Mouse (Mus musculus) hindbrain, embryonic 11.5 days (tissue): ENCODE data around the gene Rtn4r. TPM values are rescaled to one million over a fixed set of nuclear protein-coding genes. Genes with fewer than 3 reads are reported as not detected.

Source experiments
- ATAC-seq: fragments of 200-750 bp; cut with Nextera tagmentation; 2 replicates; pipeline ENCODE4 v1.8.0; 2017; ENCODE audit warnings: mild to moderate bottlenecking, moderate TSS enrichment, moderate library complexity; ENCODE audit not compliant: low FRiP score
- DNase-seq: peaks from one replicate; pipeline ENCODE4 v3.0.0-alpha.2; 2015; ENCODE audit warnings: low spot score
- H3K27ac ChIP-seq: fragments of 300-500 bp; sonication (generic); 2 replicates; pipeline ENCODE4 v1.5.1; 2014; ENCODE audit warnings: mild to moderate bottlenecking, low read depth, low read length
- H3K27me3 ChIP-seq: fragments of 300-500 bp; sonication (generic); 2 replicates; pipeline ENCODE4 v1.6.1; 2014; ENCODE audit warnings: mild to moderate bottlenecking, low read length, moderate library complexity, mixed read lengths; ENCODE audit not compliant: control insufficient read depth, insufficient read depth
- H3K36me3 ChIP-seq: fragments of 300-500 bp; sonication (generic); 2 replicates; pipeline ENCODE4 v1.6.1; 2014; ENCODE audit warnings: mild to moderate bottlenecking, low read length, moderate library complexity, mixed read lengths; ENCODE audit not compliant: control insufficient read depth, insufficient read depth
- H3K4me1 ChIP-seq: fragments of 300-500 bp; sonication (generic); replicated peaks from 2 replicates; pipeline ENCODE4 v1.6.1; 2014; ENCODE audit warnings: low read length, mixed read lengths; ENCODE audit not compliant: control insufficient read depth, insufficient read depth
- H3K4me2 ChIP-seq: fragments of 300-500 bp; sonication (generic); replicated peaks from 2 replicates; pipeline ENCODE4 v1.6.1; 2014; ENCODE audit warnings: mild to moderate bottlenecking, low read depth, low read length
- H3K4me3 ChIP-seq: fragments of 300-500 bp; sonication (generic); 2 replicates; pipeline ENCODE4 v1.5.1; 2014; ENCODE audit warnings: low read depth, low read length
- H3K9ac ChIP-seq: fragments of 300-500 bp; sonication (generic); 2 replicates; pipeline ENCODE4 v1.6.1; 2014; ENCODE audit warnings: low read depth, low read length
- H3K9me3 ChIP-seq: fragments of 300-500 bp; sonication (generic); 2 replicates; pipeline ENCODE4 v1.6.1; 2016; ENCODE audit warnings: low read length; ENCODE audit not compliant: control insufficient read depth
- WGBS: fragments of 180-500 bp; shearing (Covaris S2); extraction: QIAGEN DNeasy Blood & Tissue Kit; methylation state at CpG from one replicate; pipeline ENCODE4 v1.1.7; 2014; 5-methylcytosine and 5-hydroxymethylcytosine counted together
- polyA plus RNA-seq: library from polyadenylated mRNA; unstranded; fragments of >200 nt; fragmentation: Nextera tagmentation; extraction: Ambion mirVana; gene quantifications from 2 replicates; pipeline ENCODE4 v1.2.1, GENCODE M21; 2014

Rtn4r gene
- 3.3 and 3.4 TPM in 2 replicates for polyA plus RNA-seq

- DNase-seq: peak; percentile 81
- Histone ChIP-seq H3K4me2 (peak within 1 kb of the TSS; percentile 99), H3K27me3 (peaks cover 32% of the 10 kb centered on the region), H3K36me3 (no peaks in the 10 kb centered on the region), H3K4me3 (peak within 1 kb of the TSS; percentile 54), H3K4me1 (peaks cover 6% of the 10 kb centered on the region; the same call in 1 of the 2 replicates), H3K27ac (peak within 1 kb of the TSS; percentile 45; the same call in 1 of the 2 replicates), H3K9me3 (no peaks in the 10 kb centered on the region), H3K9ac (peak within 1 kb of the TSS; percentile 79)
- peak; percentile 81 for ATAC-seq
- 2% methylated on average over 49 of the region's 96 CpGs for WGBS
These were observed at the start of gene Rtn4r for GRCm38 (mm10) chr16:18127241-18127861. Rtn4r (plus strand) TSS chr16:18127642.

GRCm38 (mm10) chr16:18078314-18079015, 49.0 kb upstream of the Rtn4r start:
- Histone ChIP-seq H3K4me3 (no peak overlapping the region), H3K27me3 (no peaks in the 10 kb centered on the region), H3K36me3 (no peaks in the 10 kb centered on the region), H3K4me2 (no peak overlapping the region), H3K9me3 (no peaks in the 10 kb centered on the region), H3K9ac (no peak overlapping the region), H3K4me1 (no peaks in the 10 kb centered on the region), H3K27ac (no peak overlapping the region)
- ATAC-seq (no peak), DNase-seq (no peak)
- WGBS: 86% methylated on average over 5 of the region's 5 CpGs

- Histone ChIP-seq H3K27ac (no peak overlapping the region), H3K4me3 (no peak overlapping the region), H3K4me1 (no peaks in the 10 kb centered on the region), H3K9ac (no peak overlapping the region), H3K9me3 (no peaks in the 10 kb centered on the region), H3K27me3 (no peaks in the 10 kb centered on the region), H3K4me2 (no peak overlapping the region), H3K36me3 (no peaks in the 10 kb centered on the region)
- 86% methylated on average over 2 of the region's 2 CpGs for WGBS
- DNase-seq (no peak), ATAC-seq (no peak)
These were observed 48.1 kb upstream of the Rtn4r start for GRCm38 (mm10) chr16:18079300-18079699.

- H3K4me1 ChIP-seq: no peaks in the 10 kb centered on the region
- WGBS: 83% methylated on average over 7 of the region's 7 CpGs
These were observed 47.3 kb upstream of the Rtn4r start for GRCm38 (mm10) chr16:18080171-18080570.

GRCm38 (mm10) chr16:18081149-18081827, 46.2 kb upstream of the Rtn4r start:
- WGBS: 88% methylated on average over 10 of the region's 10 CpGs
- H3K27ac ChIP-seq: no peak overlapping the region
- H3K4me2 ChIP-seq: no peak overlapping the region
- H3K27me3 ChIP-seq: no peaks in the 10 kb centered on the region
- H3K9me3 ChIP-seq: no peaks in the 10 kb centered on the region
- no peak overlapping the region for H3K4me3 ChIP-seq
- ATAC-seq (no peak), DNase-seq (no peak)
- H3K9ac ChIP-seq: no peak overlapping the region
- no peaks in the 10 kb centered on the region for H3K4me1 ChIP-seq
- H3K36me3 ChIP-seq: no peaks in the 10 kb centered on the region

More at GRCm38 (mm10) chr16:18080171-18080570, 47.3 kb upstream of the Rtn4r start:
- Histone ChIP-seq H3K4me2 (no peak overlapping the region), H3K4me3 (no peak overlapping the region), H3K36me3 (no peaks in the 10 kb centered on the region), H3K27me3 (no peaks in the 10 kb centered on the region), H3K9ac (no peak overlapping the region), H3K27ac (no peak overlapping the region), H3K9me3 (no peaks in the 10 kb centered on the region)
- no peak for ATAC-seq
- DNase-seq: no peak

GRCm38 (mm10) chr16:18082291-18082690, 45.2 kb upstream of the Rtn4r start:
- H3K27me3 ChIP-seq: no peaks in the 10 kb centered on the region
- H3K27ac ChIP-seq: no peak overlapping the region
- DNase-seq (no peak), ATAC-seq (no peak)
- H3K4me1 ChIP-seq: no peaks in the 10 kb centered on the region
- WGBS: 90% methylated on average over 1 of the region's 1 CpGs
- no peak overlapping the region for H3K4me3 ChIP-seq
- H3K9me3 ChIP-seq: no peaks in the 10 kb centered on the region
- no peak overlapping the region for H3K4me2 ChIP-seq
- no peak overlapping the region for H3K9ac ChIP-seq
- H3K36me3 ChIP-seq: no peaks in the 10 kb centered on the region

- no peaks in the 10 kb centered on the region for H3K36me3 ChIP-seq
- peaks cover 4% of the 10 kb centered on the region; the same call in 1 of the 2 replicates for H3K27me3 ChIP-seq
- no peak overlapping the region for H3K4me2 ChIP-seq
- no peaks in the 10 kb centered on the region for H3K9me3 ChIP-seq
- no peak overlapping the region for H3K4me3 ChIP-seq
- 85% methylated on average over 18 of the region's 18 CpGs for WGBS
- no peak overlapping the region for H3K9ac ChIP-seq
- no peak for ATAC-seq
- H3K4me1 ChIP-seq: no peaks in the 10 kb centered on the region; the same call in 1 of the 2 replicates
- no peak for DNase-seq
- H3K27ac ChIP-seq: no peak overlapping the region
These were observed 44.1 kb upstream of the Rtn4r start for GRCm38 (mm10) chr16:18083231-18083951.

DNA sequence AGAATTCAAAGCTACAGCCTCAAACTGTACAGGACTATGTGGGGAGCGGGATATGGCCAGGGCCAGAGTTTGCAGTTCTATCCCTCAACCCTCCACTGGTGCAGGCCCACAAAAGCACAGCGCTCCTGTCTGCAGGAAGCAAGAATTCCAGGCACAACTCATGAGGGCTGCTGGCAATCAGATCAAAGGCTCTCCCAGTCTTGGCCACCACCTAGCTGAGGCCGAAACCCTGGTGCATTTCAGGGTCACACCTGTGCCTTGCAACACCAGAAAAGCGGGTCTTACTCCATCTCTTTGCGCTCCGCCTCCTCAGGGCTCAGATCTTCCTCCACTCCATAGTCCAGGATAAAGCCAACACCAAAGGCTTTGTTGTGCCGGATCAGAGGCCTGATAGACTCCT, 43.2 kb upstream of the Rtn4r start:
- H3K9ac ChIP-seq: no peak overlapping the region
- H3K36me3 ChIP-seq: no peaks in the 10 kb centered on the region
- ATAC-seq (no peak), DNase-seq (no peak)
- H3K4me1 ChIP-seq: no peaks in the 10 kb centered on the region; the same call in 1 of the 2 replicates
- 89% methylated on average over 7 of the region's 7 CpGs for WGBS
- no peaks in the 10 kb centered on the region for H3K9me3 ChIP-seq
- H3K4me2 ChIP-seq: no peak overlapping the region
- peaks cover 6% of the 10 kb centered on the region; the same call in 1 of the 2 replicates for H3K27me3 ChIP-seq
- H3K4me3 ChIP-seq: no peak overlapping the region
- no peak overlapping the region for H3K27ac ChIP-seq
